Comparison of ENCODE assay signal across 19 mouse cellular contexts in genomic region chr7:50482011-50482410, GRCm38 (mm10).
A peak's percentile ranks its signal among the peaks of the same experiment; 100 is the strongest.
DNase-seq lines count a peak whose midpoint lies in the region; ATAC-seq and TF ChIP-seq lines count a peak whose summit lies in the region.
"Had no signal": no experiment of that assay in that cellular context is flagged by ENCODE, and none has a peak within 500 bp of the region (broad histone marks: within the 10 kb centered on the region; RNA-seq: fewer than 3 reads in every experiment).

No protein-coding gene starts in this region.

- no peak for TF ChIP-seq POLR2A in brain, embryonic 14.5 days (IDR thresholded peaks at IDR 0.05; ENCODE audit: borderline replicate concordance, extremely low read depth, insufficient read depth, insufficient read length, poor library complexity, severe bottlenecking)

- no peak for TF ChIP-seq CTCF in brain, embryonic 14.5 days (IDR thresholded peaks at IDR 0.05; ENCODE audit: borderline replicate concordance, extremely low read depth, insufficient read depth, insufficient read length)

- DNase-seq in cerebellum, adult 9-11 months: peak; percentile 12
- DNase-seq in cerebellum, adult 9-10 months: no peak
- peak; percentile 36 to 40 for DNase-seq in left cerebral cortex, adult 18-20 months (ENCODE audit: low spot score in 2 of 2)
- no peak for DNase-seq in left cerebral cortex, postnatal 10 days (ENCODE audit: extremely low spot score in 1 of 2, low spot score in 2 of 2)
- peak; percentile 12 for DNase-seq in brain, embryonic 14.5 days (ENCODE audit: low read depth)
- peak; percentile 57 for DNase-seq in telencephalon, adult 2 months (ENCODE audit: low read depth, low spot score)
- DNase-seq: adrenal gland, postnatal 10 days; gastrocnemius, postnatal 14 days; heart, adult 11 months; kidney, adult 8-10 months; kidney, postnatal 4 days; liver, postnatal 0 days; lung, postnatal 36 days had no signal

- intact Hi-C loops in left cerebral cortex, postnatal 10 days (cut with DNase I): loop anchor here (10.0 kb wide), 1 partner anchor 507 kb away; the partner anchor contains the start of gene Nell1

- ATAC-seq in granulocyte monocyte progenitor cell, adult 5-6 weeks (replicated peaks; ENCODE audit: poor library complexity, severe bottlenecking): no peak
- ATAC-seq: forebrain, embryonic 15.5 days; hindbrain, postnatal 0 days; intestine, embryonic 15.5 days; liver, embryonic 12.5 days; liver, postnatal 0 days; Patski had no signal

Comparison
In these comparisons a context has a peak if more than half of its experiments do, and no peak if none do; other contexts are left out.
1. DNase-seq: peak in cerebellum, adult 9-11 months (single experiment), left cerebral cortex, adult 18-20 months (2 of 2), brain, embryonic 14.5 days (single experiment) and telencephalon, adult 2 months (single experiment); none in cerebellum, adult 9-10 months (single experiment) and left cerebral cortex, postnatal 10 days (0 of 2).